Mouse (Mus musculus) cerebellum, postnatal 10 days (tissue): ENCODE data around the gene Prkar2b.

Experiments used
- DNase-seq, 2 experiments: peaks; one replicate each; pipeline ENCODE4 v3.0.0; 2021; ENCODE audit warnings: mixed read lengths in 2 of 2

Prkar2b gene

GRCm38 (mm10) chr12:32061090-32061930 lies at the start of gene Prkar2b:
TSS of gene Prkar2b (minus strand) at chr12:32061296.
- DNase-seq, result peak; percentile 94 to 97

- peak in 1 of 2 experiments; percentile 9 for DNase-seq
These were observed 48.1 kb upstream of the Prkar2b start for GRCm38 (mm10) chr12:32109201-32109600.

GRCm38 (mm10) chr12:32104955-32105521 lies 43.9 kb upstream of the Prkar2b start:
- DNase-seq, result no peak

GRCm38 (mm10) chr12:32104451-32104862 lies 43.4 kb upstream of the Prkar2b start:
- DNase-seq, result peak; percentile 11 to 12

- no peak for DNase-seq
These were observed 40.2 kb upstream of the Prkar2b start for GRCm38 (mm10) chr12:32101306-32101705.

GRCm38 (mm10) chr12:32099686-32100206 lies 38.6 kb upstream of the Prkar2b start:
- DNase-seq, result no peak

GRCm38 (mm10) chr12:32098596-32098995 lies 37.5 kb upstream of the Prkar2b start:
- DNase-seq, result no peak

GRCm38 (mm10) chr12:32097107-32097506 lies 36.0 kb upstream of the Prkar2b start:
- DNase-seq, result no peak

GRCm38 (mm10) chr12:32095164-32095563 lies 34.1 kb upstream of the Prkar2b start:
- DNase-seq, result no peak

GRCm38 (mm10) chr12:32092452-32092851 lies 31.4 kb upstream of the Prkar2b start:
- no peak for DNase-seq

GRCm38 (mm10) chr12:32088566-32088965 lies 27.5 kb upstream of the Prkar2b start:
- DNase-seq, result no peak

GRCm38 (mm10) chr12:32087339-32087738 lies 26.2 kb upstream of the Prkar2b start:
- DNase-seq, result no peak

GRCm38 (mm10) chr12:32086874-32087273 lies 25.8 kb upstream of the Prkar2b start:
- DNase-seq, result no peak

GRCm38 (mm10) chr12:32085856-32086255 lies 24.8 kb upstream of the Prkar2b start:
- peak in 1 of 2 experiments; percentile 17 for DNase-seq

GRCm38 (mm10) chr12:32085189-32085588 lies 24.1 kb upstream of the Prkar2b start:
- DNase-seq, result no peak

GRCm38 (mm10) chr12:32084601-32085000 lies 23.5 kb upstream of the Prkar2b start:
- DNase-seq, result no peak

- DNase-seq, result no peak
These were observed 19.6 kb upstream of the Prkar2b start for GRCm38 (mm10) chr12:32080692-32081091.

GRCm38 (mm10) chr12:32077403-32077802 lies 16.3 kb upstream of the Prkar2b start:
- DNase-seq, result no peak

- no peak for DNase-seq
These were observed 15.0 kb upstream of the Prkar2b start for GRCm38 (mm10) chr12:32075831-32076715.

GRCm38 (mm10) chr12:32074271-32074670 lies 13.2 kb upstream of the Prkar2b start:
- DNase-seq, result no peak

GRCm38 (mm10) chr12:32066004-32066403 lies 4.9 kb upstream of the Prkar2b start:
- DNase-seq, result no peak

- no peak for DNase-seq
These were observed 628 bp downstream of the Prkar2b start for GRCm38 (mm10) chr12:32060247-32061089.
